Mouse (Mus musculus) forebrain, embryonic 16.5 days (tissue): Measurements from ENCODE around the gene Nrg3. TPM values are rescaled to one million over a fixed set of nuclear protein-coding genes. Genes with fewer than 3 reads are reported as not detected.

ENCODE experiments used
- ATAC-seq: fragments of 200-750 bp; cut with Nextera tagmentation; 2 replicates; pipeline ENCODE4 v1.8.0; 2017; ENCODE audit warnings: mild to moderate bottlenecking, moderate library complexity
- H3K27ac ChIP-seq: fragments of 300-500 bp; sonication (generic); 2 replicates; pipeline ENCODE4 v1.5.1; 2014; ENCODE audit warnings: low read length, control low read depth
- H3K27me3 ChIP-seq: fragments of 300-500 bp; sonication (generic); replicated peaks from 2 replicates; pipeline ENCODE4 v1.6.1; 2014; ENCODE audit warnings: low read length; ENCODE audit not compliant: control insufficient read depth, insufficient read depth
- H3K36me3 ChIP-seq: fragments of 300-500 bp; sonication (generic); 2 replicates; pipeline ENCODE4 v1.6.1; 2014; ENCODE audit not compliant: control insufficient read depth, insufficient read depth
- H3K4me1 ChIP-seq: fragments of 300-500 bp; sonication (generic); replicated peaks from 2 replicates; pipeline ENCODE4 v1.6.1; 2014; ENCODE audit warnings: low read length; ENCODE audit not compliant: control insufficient read depth, insufficient read depth
- H3K4me2 ChIP-seq: fragments of 300-500 bp; sonication (generic); 2 replicates; pipeline ENCODE4 v1.6.1; 2014; ENCODE audit warnings: mild to moderate bottlenecking, low read length, control low read depth
- H3K4me3 ChIP-seq: fragments of 300-500 bp; sonication (generic); replicated peaks from 2 replicates; pipeline ENCODE4 v1.5.1; 2014; ENCODE audit warnings: mild to moderate bottlenecking, low read length, control low read depth
- H3K9ac ChIP-seq: fragments of 300-500 bp; sonication (generic); replicated peaks from 2 replicates; pipeline ENCODE4 v1.6.1; 2014; ENCODE audit warnings: low read depth, low read length, control low read depth
- H3K9me3 ChIP-seq: fragments of 300-500 bp; sonication (generic); 2 replicates; pipeline ENCODE4 v1.6.1; 2016; ENCODE audit warnings: low read length; ENCODE audit not compliant: control insufficient read depth
- WGBS: fragments of 180-500 bp; shearing (Covaris S2); extraction: QIAGEN DNeasy Blood & Tissue Kit; methylation state at CpG from one replicate; pipeline ENCODE4 v1.1.7; 2014; 5-methylcytosine and 5-hydroxymethylcytosine counted together
- polyA plus RNA-seq: library from polyadenylated mRNA; unstranded; fragments of >200 nt; fragmentation: Nextera tagmentation; extraction: Ambion mirVana; gene quantifications from 2 replicates; pipeline ENCODE4 v1.2.1, GENCODE M21; 2015

Gene Nrg3
- polyA plus RNA-seq, 1 experiment from 2014 or later: 13.4 TPM

DNA sequence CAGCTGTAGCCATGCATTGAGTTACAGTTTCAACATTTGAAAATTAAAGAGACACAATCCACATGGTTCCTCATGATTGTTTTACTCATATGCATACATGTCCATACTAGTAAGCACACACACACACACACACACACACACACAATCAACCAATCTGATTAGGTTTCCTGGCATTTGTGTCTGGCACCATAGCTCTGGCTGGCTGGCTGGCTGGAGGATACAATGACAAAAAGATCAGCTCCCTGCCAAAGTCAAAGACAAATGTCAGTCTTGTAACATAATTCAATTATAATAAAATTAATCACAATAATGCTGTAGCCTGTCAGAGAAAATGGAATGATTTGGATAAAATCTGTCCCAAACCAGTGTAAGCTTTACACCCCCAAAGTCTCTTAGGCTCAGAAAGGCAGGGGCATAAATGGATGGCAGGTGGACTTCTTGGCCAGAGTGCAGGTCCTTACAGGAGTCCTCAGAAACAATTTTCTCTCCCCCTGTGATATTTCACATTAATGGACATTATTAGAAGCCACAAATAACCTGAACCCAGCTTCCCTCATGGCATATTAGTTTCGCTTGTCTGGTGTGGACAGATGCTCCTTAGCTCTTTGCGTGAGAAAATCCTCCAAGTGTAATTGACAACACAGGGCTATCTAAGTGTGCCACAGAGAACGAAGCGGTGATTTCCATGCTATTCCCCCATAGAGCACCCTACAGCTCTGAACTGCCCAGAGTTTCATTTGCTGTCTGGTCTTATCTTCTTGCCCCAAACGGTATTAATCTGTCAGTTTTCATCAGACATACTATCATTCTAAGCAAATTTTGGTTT is 697.4 kb downstream of the Nrg3 start:
- WGBS: 82% methylated on average over 5 of the region's 5 CpGs
- no peak overlapping the region for H3K9ac ChIP-seq
- no peak overlapping the region for H3K27ac ChIP-seq
- no peaks in the 10 kb centered on the region for H3K27me3 ChIP-seq
- no peak for ATAC-seq
- no peak overlapping the region for H3K4me2 ChIP-seq
- H3K4me3 ChIP-seq: no peak overlapping the region
- H3K9me3 ChIP-seq: no peaks in the 10 kb centered on the region
- H3K36me3 ChIP-seq: no peaks in the 10 kb centered on the region
- H3K4me1 ChIP-seq: no peaks in the 10 kb centered on the region

DNA sequence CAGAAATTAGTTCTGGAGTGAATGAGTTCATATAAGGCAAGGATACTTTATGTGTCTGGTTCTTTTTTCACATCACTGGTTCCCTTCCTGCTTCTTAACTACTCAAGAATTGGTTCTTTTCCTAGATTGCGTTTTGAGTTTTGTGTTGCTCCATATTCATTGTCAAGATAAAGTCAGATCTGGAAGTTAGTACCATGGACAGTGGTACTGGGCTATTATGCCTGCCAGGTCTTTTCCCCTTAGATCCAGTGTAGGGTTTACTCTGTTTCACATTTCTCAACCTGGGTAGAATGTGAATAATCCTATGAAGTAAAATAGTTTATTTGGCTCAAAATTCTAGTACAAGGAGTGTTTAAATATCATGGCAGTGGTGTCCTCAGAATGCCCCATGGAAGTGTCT is 698.1 kb downstream of the Nrg3 start:
- Histone ChIP-seq H3K36me3 (no peaks in the 10 kb centered on the region), H3K27me3 (no peaks in the 10 kb centered on the region), H3K4me2 (no peak overlapping the region), H3K4me3 (no peak overlapping the region), H3K4me1 (no peaks in the 10 kb centered on the region), H3K9ac (no peak overlapping the region), H3K27ac (no peak overlapping the region), H3K9me3 (no peaks in the 10 kb centered on the region)
- no peak for ATAC-seq
- 69% methylated on average over 1 of the region's 1 CpGs for WGBS

DNA sequence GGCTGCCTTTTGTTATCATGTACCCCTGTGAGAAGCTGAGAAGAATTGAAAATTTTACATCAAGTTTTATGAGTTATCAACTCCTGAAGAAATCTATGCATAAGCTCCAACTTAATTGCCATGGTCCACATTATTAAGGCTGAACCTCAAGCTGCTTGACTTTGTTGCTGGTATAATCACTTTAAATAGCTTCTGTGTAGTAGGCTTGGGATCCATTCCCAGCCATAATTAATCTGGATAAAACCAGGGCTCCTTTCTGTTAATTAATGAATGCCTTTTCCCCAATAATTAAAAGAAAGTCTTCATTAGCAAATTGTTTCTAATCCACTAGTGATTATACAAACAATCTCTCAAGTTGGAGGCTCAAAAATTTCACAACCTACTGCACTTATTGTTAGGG is 742.4 kb downstream of the Nrg3 start:
- Histone ChIP-seq H3K9me3 (no peaks in the 10 kb centered on the region), H3K27me3 (no peaks in the 10 kb centered on the region), H3K4me2 (no peak overlapping the region), H3K4me1 (no peaks in the 10 kb centered on the region), H3K4me3 (no peak overlapping the region), H3K9ac (no peak overlapping the region), H3K27ac (no peak overlapping the region), H3K36me3 (no peaks in the 10 kb centered on the region)
- no peak for ATAC-seq

DNA sequence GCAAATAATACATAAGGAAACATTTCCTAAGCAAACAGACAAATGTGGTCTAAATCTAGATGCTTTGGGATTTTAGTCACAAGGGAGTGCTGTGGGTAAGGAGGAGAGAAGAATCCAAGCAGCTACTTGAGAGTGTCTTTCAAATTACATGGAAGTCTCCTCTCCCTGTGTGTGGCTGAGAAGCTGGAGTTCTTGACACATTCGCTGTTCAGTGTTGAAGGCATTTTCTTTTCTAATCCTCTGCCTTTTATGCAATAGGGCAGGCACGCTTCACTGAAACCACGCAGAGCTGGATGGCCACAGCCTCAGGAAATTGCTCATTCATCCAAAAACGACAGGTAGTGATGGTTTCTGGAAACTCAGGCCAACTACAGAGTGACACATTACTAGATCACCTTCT is 769.0 kb downstream of the Nrg3 start:
- H3K27me3 ChIP-seq: no peaks in the 10 kb centered on the region
- ATAC-seq: no peak
- WGBS: 14% methylated on average over 4 of the region's 4 CpGs
- H3K9ac ChIP-seq: no peak overlapping the region
- H3K4me1 ChIP-seq: no peaks in the 10 kb centered on the region; the same call in none of the 2 replicates
- H3K4me3 ChIP-seq: no peak overlapping the region
- no peaks in the 10 kb centered on the region for H3K36me3 ChIP-seq
- no peaks in the 10 kb centered on the region for H3K9me3 ChIP-seq
- H3K27ac ChIP-seq: no peak overlapping the region
- H3K4me2 ChIP-seq: no peak overlapping the region

DNA sequence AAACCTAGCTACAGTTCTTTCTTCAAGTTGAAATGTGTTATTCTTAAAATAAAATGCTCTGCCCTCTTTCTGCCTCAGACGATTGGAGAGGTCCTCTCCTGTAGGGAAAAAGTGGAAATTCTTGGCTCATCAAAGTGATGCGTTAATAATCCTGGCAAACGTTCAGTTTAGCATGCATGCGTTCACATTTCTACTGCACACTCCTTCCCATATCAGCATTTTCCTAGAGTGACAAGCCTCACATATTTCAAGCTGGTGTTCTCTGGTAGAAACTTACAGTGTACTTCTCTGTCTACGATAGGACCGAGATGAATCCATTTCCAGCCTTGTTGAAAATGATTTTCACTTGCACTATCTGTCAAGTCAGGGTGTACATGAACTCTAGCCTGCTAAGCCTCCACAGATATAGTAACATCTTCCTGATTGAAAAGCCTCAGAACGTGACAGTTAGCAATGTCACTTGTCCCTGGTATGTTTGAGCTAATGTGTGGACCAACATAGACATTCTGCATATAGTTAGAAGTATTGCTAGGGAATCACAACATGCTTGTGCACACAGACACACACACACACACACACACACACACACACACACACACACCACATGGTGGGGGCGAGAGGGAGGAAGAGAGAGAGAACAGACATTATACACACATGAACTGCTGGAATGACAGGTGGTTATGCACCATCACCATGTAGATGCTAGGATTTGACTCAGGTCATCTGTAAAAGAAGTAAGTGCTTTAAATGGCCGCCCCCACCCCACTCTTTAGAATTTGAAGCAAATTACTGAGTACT is 770.1 kb downstream of the Nrg3 start:
- peak; percentile 54 for ATAC-seq
- no peak overlapping the region for H3K27ac ChIP-seq
- no peaks in the 10 kb centered on the region; the same call in none of the 2 replicates for H3K4me1 ChIP-seq
- H3K4me3 ChIP-seq: no peak overlapping the region
- no peaks in the 10 kb centered on the region for H3K27me3 ChIP-seq
- 49% methylated on average over 9 of the region's 9 CpGs for WGBS
- no peak overlapping the region for H3K4me2 ChIP-seq
- no peak overlapping the region for H3K9ac ChIP-seq
- no peaks in the 10 kb centered on the region for H3K9me3 ChIP-seq
- no peaks in the 10 kb centered on the region for H3K36me3 ChIP-seq

DNA sequence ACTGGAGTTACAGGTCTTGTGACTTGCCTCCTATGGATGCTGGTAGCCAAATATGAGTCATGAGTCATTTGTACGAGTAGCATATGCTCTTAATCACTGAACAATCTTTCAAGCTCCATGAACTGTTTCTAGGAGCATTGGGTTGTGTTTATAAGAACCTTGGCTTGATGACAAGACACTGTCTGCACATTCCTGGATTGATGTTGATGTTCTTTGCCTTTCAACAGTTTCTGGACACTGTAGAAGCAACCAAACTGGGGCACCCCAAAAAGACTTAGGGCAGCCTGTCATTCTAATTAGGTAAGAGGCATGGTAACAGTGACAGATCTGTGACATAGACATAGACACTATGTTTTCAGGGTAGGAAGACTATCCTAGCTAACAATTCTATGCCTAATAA is 771.5 kb downstream of the Nrg3 start:
- no peaks in the 10 kb centered on the region for H3K9me3 ChIP-seq
- H3K4me2 ChIP-seq: no peak overlapping the region
- no peaks in the 10 kb centered on the region; the same call in none of the 2 replicates for H3K4me1 ChIP-seq
- H3K27ac ChIP-seq: no peak overlapping the region
- no peaks in the 10 kb centered on the region for H3K36me3 ChIP-seq
- H3K9ac ChIP-seq: no peak overlapping the region
- 45% methylated on average over 1 of the region's 1 CpGs for WGBS
- no peak overlapping the region for H3K4me3 ChIP-seq
- no peaks in the 10 kb centered on the region for H3K27me3 ChIP-seq
- ATAC-seq: no peak

DNA sequence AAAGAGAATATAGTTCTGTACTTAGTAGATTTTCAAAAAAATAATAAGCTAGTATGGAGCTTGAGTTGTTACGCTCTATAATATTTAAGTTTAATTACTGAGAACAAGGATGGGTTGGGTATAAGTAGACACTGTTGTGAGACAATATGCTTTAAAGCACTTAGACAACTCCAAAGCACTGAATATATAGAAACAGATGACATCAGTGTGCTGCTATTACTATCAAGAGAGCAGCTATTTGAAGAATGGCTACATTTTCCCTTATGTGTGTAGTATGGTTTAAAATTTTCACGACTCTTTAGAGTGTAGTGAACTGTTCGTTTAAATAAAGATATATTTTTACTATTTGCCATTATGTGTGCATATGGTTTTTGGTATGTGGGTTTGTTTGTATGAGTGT is 771.9 kb downstream of the Nrg3 start:
- no peak for ATAC-seq
- Histone ChIP-seq H3K4me2 (no peak overlapping the region), H3K9ac (no peak overlapping the region), H3K27me3 (no peaks in the 10 kb centered on the region), H3K9me3 (no peaks in the 10 kb centered on the region), H3K4me3 (no peak overlapping the region), H3K27ac (no peak overlapping the region), H3K36me3 (no peaks in the 10 kb centered on the region), H3K4me1 (no peaks in the 10 kb centered on the region; the same call in none of the 2 replicates)
- 89% methylated on average over 3 of the region's 3 CpGs for WGBS

DNA sequence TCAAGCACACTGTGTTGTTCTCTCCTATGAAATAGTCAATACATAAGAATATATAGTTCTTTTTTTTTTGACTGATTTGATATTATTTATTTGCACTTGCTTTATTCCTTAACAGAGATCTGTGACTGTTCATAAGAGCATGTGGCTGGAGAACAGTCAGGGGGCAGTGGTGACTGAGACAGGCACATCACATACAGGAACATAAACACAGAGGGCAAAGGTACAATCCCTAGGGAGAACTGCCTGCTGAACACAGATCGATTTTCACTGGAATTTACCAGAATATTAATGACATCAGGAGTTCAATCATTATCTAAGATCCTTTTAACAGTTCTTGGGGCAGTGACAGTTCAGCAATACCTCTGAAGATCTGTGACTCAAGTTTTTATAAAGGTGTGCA is 812.9 kb downstream of the Nrg3 start:
- 73% methylated on average over 1 of the region's 1 CpGs for whole genome bisulfite sequencing
- Histone ChIP-seq H3K36me3 (no peaks in the 10 kb centered on the region), H3K4me3 (no peak overlapping the region), H3K9ac (no peak overlapping the region), H3K9me3 (no peaks in the 10 kb centered on the region), H3K4me2 (no peak overlapping the region), H3K27ac (no peak overlapping the region), H3K27me3 (no peaks in the 10 kb centered on the region), H3K4me1 (no peaks in the 10 kb centered on the region)
- no peak for ATAC-seq

DNA sequence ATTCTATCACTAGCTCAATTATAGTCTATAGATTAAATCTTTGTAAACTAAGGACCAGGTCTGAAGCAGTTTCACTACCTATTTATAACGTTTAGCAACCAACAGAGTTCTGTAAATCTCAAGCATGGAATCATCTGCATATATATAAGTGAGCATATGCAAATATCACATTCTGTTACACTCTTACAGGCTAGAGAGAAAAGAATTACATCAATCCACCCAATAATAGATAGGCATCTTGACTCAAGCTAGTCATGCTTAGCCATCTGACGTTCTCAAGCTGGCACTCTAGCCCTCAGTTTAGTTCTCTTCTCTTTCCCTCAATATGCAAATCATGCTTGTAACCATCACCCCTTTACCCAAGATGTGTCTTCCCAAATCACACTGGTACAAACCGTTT is 835.8 kb downstream of the Nrg3 start:
- no peak overlapping the region for H3K4me2 ChIP-seq
- 75% methylated on average over 3 of the region's 3 CpGs for WGBS
- no peak for ATAC-seq

More for the DNA sequence above, 835.8 kb downstream of the Nrg3 start:
- H3K4me3 ChIP-seq: no peak overlapping the region
- no peaks in the 10 kb centered on the region for H3K4me1 ChIP-seq
- no peaks in the 10 kb centered on the region for H3K27me3 ChIP-seq
- no peaks in the 10 kb centered on the region for H3K36me3 ChIP-seq
- H3K27ac ChIP-seq: no peak overlapping the region
- no peaks in the 10 kb centered on the region for H3K9me3 ChIP-seq
- H3K9ac ChIP-seq: no peak overlapping the region
